Mouse (Mus musculus) forebrain, embryonic 11.5 days (tissue): ENCODE measurements at regions not wholly inside any gene's neighbourhood (a gene's known extent, or its start where the extent isn't known, plus 50 kb on each side); places are given as distances from the start of the nearest gene placed in this dataset.
A peak's percentile ranks its signal among the peaks of the same experiment; 100 is the strongest.

ENCODE experiments used
- ATAC-seq: fragments of 200-750 bp; cut with Nextera tagmentation; replicated peaks from 2 replicates; pipeline ENCODE4 v1.8.0; 2017; ENCODE audit warnings: moderate TSS enrichment; ENCODE audit not compliant: low FRiP score
- DNase-seq: peaks from one replicate; pipeline ENCODE4 v3.0.0-alpha.2; 2017; ENCODE audit warnings: low spot score
- H3K27ac ChIP-seq: fragments of 300-500 bp; sonication (generic); 2 replicates; pipeline ENCODE4 v1.5.1; 2014; ENCODE audit warnings: low read depth, low read length
- H3K27me3 ChIP-seq: fragments of 300-500 bp; sonication (generic); 2 replicates; pipeline ENCODE4 v1.6.1; 2014; ENCODE audit warnings: mild to moderate bottlenecking, low read length, mixed read lengths; ENCODE audit not compliant: control insufficient read depth, insufficient read depth
- H3K36me3 ChIP-seq: fragments of 300-500 bp; sonication (generic); 2 replicates; pipeline ENCODE4 v1.6.1; 2014; ENCODE audit warnings: mild to moderate bottlenecking, low read length, moderate library complexity, mixed read lengths; ENCODE audit not compliant: control insufficient read depth, insufficient read depth
- H3K4me1 ChIP-seq: fragments of 300-500 bp; sonication (generic); replicated peaks from 2 replicates; pipeline ENCODE4 v1.6.1; 2014; ENCODE audit warnings: low read length, mixed read lengths; ENCODE audit not compliant: control insufficient read depth, insufficient read depth
- H3K4me2 ChIP-seq: fragments of 300-500 bp; sonication (generic); 2 replicates; pipeline ENCODE4 v1.6.1; 2014; ENCODE audit warnings: low read depth, mild to moderate bottlenecking, low read length, moderate library complexity, mixed read lengths; ENCODE audit not compliant: severe bottlenecking
- H3K4me3 ChIP-seq: fragments of 300-500 bp; sonication (generic); 2 replicates; pipeline ENCODE4 v1.5.1; 2014; ENCODE audit warnings: low read depth, low read length
- H3K9ac ChIP-seq: fragments of 300-500 bp; sonication (generic); 2 replicates; pipeline ENCODE4 v1.6.1; 2014; ENCODE audit warnings: low read length
- H3K9me3 ChIP-seq: fragments of 300-500 bp; sonication (generic); 2 replicates; pipeline ENCODE4 v1.6.1; 2016; ENCODE audit warnings: low read length, mixed read lengths; ENCODE audit not compliant: control insufficient read depth
- WGBS: fragments of 180-500 bp; shearing (Covaris S2); extraction: QIAGEN DNeasy Blood & Tissue Kit; methylation state at CpG from one replicate; pipeline ENCODE4 v1.1.7; 2014; 5-methylcytosine and 5-hydroxymethylcytosine counted together

DNA sequence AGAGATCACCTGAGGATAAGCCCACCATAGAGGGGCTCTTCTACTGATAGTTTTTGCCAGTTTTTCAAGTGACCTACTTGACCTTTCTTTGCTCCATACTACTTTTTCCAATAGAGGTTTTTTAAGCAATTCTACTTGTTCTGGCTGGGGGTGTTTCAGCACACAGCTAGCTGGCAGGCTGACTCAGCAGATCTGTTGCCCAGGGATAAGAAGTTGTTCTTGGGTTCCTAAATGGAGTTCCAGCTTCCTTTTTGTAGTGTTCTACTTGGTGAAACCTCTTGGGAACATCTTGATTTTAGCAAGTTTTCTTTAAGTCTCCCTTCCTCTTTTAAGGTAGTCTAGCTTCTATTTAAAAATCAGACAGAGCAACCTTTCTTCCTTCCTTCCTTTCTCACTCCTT, 61.0 kb downstream of the 4930474N05Rik start:
- Histone ChIP-seq H3K9me3 (no peaks in the 10 kb centered on the region), H3K9ac (no peak overlapping the region), H3K27me3 (no peaks in the 10 kb centered on the region), H3K36me3 (no peaks in the 10 kb centered on the region), H3K27ac (no peak overlapping the region), H3K4me3 (no peak overlapping the region), H3K4me2 (no peak overlapping the region), H3K4me1 (no peaks in the 10 kb centered on the region)
- no peak for DNase-seq
- ATAC-seq: no peak

DNA sequence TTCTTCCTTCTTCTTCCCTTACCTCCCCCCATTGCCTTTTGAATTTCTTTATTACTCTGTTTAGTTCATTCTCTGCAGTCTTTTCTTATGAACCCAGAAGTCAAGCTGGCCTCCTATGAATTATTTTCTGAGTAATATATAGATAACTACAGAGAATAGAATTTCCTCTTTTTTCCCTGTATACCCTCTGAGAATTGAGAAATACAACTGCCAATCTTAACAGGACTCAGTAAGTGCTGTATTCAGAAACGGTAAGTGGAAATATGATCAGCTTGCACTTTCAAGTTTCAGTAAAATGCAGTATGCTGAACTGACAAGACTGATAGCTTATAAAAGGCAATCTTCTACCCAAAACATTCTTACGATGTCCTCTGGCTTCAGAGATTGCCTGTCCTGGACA, 61.5 kb downstream of the 4930474N05Rik start:
- 79% methylated on average over 2 of the region's 2 CpGs for WGBS
- ATAC-seq: no peak
- Histone ChIP-seq H3K4me2 (no peak overlapping the region), H3K27ac (no peak overlapping the region), H3K9ac (no peak overlapping the region), H3K36me3 (no peaks in the 10 kb centered on the region), H3K27me3 (no peaks in the 10 kb centered on the region), H3K4me1 (no peaks in the 10 kb centered on the region), H3K9me3 (no peaks in the 10 kb centered on the region), H3K4me3 (no peak overlapping the region)
- DNase-seq: no peak

DNA sequence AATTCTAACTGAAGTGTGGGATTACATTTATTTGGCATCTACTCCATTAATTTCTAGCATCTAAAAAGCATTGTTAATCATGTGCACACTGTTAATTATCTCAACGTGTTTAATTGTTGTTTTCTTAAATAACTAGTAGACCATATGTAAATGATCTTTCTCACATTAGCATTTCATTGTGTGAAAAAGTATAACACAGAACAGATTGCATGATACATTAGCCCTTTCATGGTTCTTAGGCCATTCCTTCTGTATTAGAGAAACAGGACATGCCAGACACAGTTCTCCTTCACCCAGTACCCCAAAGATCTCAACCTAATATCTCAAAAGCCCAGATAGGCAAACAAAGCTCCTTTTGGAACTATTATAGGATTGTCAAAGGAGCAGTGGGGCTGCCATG, 89.0 kb downstream of the 4930474N05Rik start:
- Histone ChIP-seq H3K27me3 (no peaks in the 10 kb centered on the region), H3K9me3 (no peaks in the 10 kb centered on the region), H3K4me3 (no peak overlapping the region), H3K36me3 (no peaks in the 10 kb centered on the region), H3K9ac (no peak overlapping the region), H3K27ac (no peak overlapping the region), H3K4me1 (no peaks in the 10 kb centered on the region), H3K4me2 (no peak overlapping the region)
- DNase-seq (no peak), ATAC-seq (no peak)
- 56% methylated on average over 1 of the region's 1 CpGs for WGBS

DNA sequence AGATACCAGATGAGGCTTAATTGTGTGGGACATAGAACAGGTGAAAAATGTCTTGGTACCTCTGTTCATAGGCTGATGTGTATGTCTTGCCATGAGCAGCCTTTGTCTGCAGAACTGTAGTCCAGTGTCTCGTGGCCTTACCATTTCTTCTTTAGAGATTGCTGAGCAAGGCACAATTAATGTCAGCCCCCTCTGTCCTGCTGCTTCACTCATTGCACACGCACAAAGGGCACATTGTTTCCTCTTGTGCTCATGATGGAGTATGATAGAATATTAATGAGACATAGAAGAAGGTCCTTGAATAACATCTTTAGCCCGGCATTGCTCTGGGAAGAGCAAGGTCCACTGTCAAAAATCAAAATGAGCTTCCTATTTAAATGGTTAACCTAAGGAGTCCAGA, 101.8 kb downstream of the 4930474N05Rik start:
- no peak overlapping the region for H3K4me2 ChIP-seq
- no peaks in the 10 kb centered on the region for H3K9me3 ChIP-seq
- H3K4me3 ChIP-seq: no peak overlapping the region
- no peaks in the 10 kb centered on the region for H3K27me3 ChIP-seq
- ATAC-seq: no peak
- no peak overlapping the region for H3K9ac ChIP-seq
- WGBS: 60% methylated on average over 3 of the region's 3 CpGs
- no peak for DNase-seq
- H3K4me1 ChIP-seq: no peaks in the 10 kb centered on the region
- H3K27ac ChIP-seq: no peak overlapping the region
- no peaks in the 10 kb centered on the region for H3K36me3 ChIP-seq

DNA sequence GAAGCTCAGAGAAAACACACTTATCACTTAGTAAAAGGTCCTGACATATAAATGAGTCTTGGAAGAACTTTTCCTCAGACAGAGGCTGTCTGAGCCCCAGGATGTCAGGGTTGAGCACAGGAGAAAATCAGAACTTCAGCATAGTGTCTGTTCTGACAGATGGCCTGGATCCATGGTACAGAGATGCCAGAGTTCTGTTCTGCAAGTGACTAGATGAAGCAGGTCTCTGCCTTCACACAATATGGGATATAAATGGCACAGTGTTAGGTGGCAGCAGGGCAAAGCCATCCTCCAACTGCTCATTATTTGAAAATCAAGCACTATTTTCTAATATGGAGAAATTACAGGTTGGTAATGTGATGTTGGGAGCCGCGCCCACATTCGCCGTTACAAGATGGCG, 103.7 kb downstream of the 4930474N05Rik start:
- no peaks in the 10 kb centered on the region for H3K27me3 ChIP-seq
- no peak overlapping the region for H3K4me2 ChIP-seq
- ATAC-seq (no peak), DNase-seq (no peak)
- H3K27ac ChIP-seq: no peak overlapping the region
- no peak overlapping the region for H3K4me3 ChIP-seq
- H3K9me3 ChIP-seq: no peaks in the 10 kb centered on the region
- WGBS: 96% methylated on average over 5 of the region's 5 CpGs
- no peak overlapping the region for H3K9ac ChIP-seq
- H3K4me1 ChIP-seq: no peaks in the 10 kb centered on the region
- no peaks in the 10 kb centered on the region for H3K36me3 ChIP-seq

DNA sequence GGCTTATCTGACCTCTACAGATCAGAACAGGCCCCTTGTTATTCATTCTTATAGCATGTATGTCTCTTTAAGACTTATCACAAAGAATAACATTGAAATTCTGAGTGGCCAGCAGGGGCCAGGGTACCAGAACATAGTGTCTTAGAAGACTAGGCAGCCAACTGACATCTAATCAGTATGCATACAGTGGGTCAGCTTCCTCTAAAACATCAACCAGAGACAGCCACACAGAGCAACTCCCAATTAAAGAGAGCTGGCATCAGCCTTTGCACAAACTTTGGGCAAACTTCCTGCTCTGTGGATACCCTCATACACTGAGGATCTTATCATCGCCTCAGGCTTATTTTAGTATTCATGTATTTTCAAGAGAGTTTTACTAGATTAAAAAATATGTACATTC, 109.1 kb downstream of the 4930474N05Rik start:
- 86% methylated on average over 1 of the region's 1 CpGs for WGBS
- Histone ChIP-seq H3K27ac (no peak overlapping the region), H3K27me3 (no peaks in the 10 kb centered on the region), H3K4me1 (no peaks in the 10 kb centered on the region), H3K4me2 (no peak overlapping the region), H3K36me3 (no peaks in the 10 kb centered on the region), H3K9ac (no peak overlapping the region), H3K9me3 (no peaks in the 10 kb centered on the region), H3K4me3 (no peak overlapping the region)
- ATAC-seq (no peak), DNase-seq (no peak)

DNA sequence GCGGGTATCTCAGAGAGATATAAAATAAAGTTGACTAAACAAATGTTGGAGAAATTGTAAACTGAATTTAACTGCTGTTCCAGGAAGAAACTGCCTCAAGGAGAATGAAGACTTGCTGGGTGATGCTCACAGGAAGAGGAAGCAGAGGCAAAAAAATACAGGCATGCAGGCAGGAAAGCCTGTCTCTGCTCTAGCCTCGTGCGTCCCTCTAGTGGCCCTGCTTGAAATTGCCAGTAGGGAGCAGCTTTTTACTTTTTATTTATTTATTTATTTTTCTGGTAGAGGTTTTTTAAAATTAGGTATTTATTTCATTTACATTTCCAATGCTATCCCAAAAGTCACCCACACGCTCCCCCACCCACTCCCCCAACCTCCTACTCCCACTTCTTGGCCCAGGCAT, 118.1 kb downstream of the 4930474N05Rik start:
- H3K4me2 ChIP-seq: no peak overlapping the region
- no peaks in the 10 kb centered on the region for H3K9me3 ChIP-seq
- H3K4me1 ChIP-seq: no peaks in the 10 kb centered on the region
- DNase-seq: peak; percentile 68
- H3K9ac ChIP-seq: no peak overlapping the region
- H3K4me3 ChIP-seq: no peak overlapping the region
- WGBS: 37% methylated on average over 4 of the region's 4 CpGs
- H3K27ac ChIP-seq: no peak overlapping the region
- H3K36me3 ChIP-seq: no peaks in the 10 kb centered on the region
- no peaks in the 10 kb centered on the region for H3K27me3 ChIP-seq
- peak; percentile 56; the same call in 1 of the 2 replicates for ATAC-seq

DNA sequence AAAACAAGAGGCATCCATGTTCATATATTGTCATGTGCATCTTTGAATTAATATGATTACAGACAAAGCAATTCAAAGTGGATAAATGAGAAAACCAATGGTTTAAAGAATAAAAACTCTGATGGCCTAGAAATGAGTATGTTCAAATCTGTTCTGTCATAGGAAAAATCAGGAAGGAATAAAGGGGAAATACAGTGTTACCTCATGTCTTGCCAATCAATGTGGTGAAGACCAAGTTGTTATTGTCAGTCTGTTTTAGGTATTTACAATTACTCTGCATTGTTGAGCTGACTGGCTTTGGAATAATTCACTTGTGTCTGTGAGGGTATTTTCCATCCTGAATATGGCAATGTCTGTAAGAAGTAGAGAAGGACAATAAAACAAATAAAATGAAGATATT, 151.1 kb downstream of the 4930474N05Rik start:
- no peak for ATAC-seq
- no peak overlapping the region for H3K4me2 ChIP-seq
- no peak overlapping the region for H3K27ac ChIP-seq
- H3K27me3 ChIP-seq: no peaks in the 10 kb centered on the region
- no peak overlapping the region for H3K9ac ChIP-seq
- H3K9me3 ChIP-seq: no peaks in the 10 kb centered on the region
- H3K4me3 ChIP-seq: no peak overlapping the region
- no peak for DNase-seq
- no peaks in the 10 kb centered on the region for H3K4me1 ChIP-seq
- H3K36me3 ChIP-seq: no peaks in the 10 kb centered on the region

DNA sequence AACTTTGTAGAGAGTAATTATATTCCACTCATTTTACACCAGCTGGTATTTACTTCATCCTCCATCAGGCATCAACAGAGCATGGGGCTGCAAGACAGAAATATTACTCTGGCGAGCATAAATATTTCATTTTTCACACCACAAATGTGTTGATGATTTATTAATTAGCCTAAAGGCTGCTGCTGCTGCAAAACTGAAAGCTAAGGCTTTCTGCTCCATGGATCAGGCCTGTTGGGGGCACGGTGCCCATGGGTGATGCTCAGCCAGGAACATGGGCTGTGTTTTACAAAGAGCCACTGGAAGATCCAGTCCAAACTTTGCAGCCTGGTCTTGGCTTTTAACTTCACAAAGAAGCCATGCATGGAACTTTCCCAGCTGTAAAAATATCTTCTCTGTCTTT, 167.4 kb downstream of the 4930474N05Rik start:
- WGBS: 83% methylated on average over 2 of the region's 2 CpGs
- Histone ChIP-seq H3K4me1 (no peaks in the 10 kb centered on the region), H3K27me3 (no peaks in the 10 kb centered on the region), H3K27ac (no peak overlapping the region), H3K9me3 (no peaks in the 10 kb centered on the region), H3K9ac (no peak overlapping the region), H3K4me2 (no peak overlapping the region), H3K36me3 (no peaks in the 10 kb centered on the region), H3K4me3 (no peak overlapping the region)
- ATAC-seq (no peak), DNase-seq (no peak)
